Mouse (Mus musculus) hindlimb bud, embryonic 11.5 days (tissue): Measurements from ENCODE around the gene Kifc3.

Experiments used
- DNase-seq: peaks from one replicate; pipeline ENCODE4 v3.0.0-alpha.2; 2012; ENCODE audit warnings: low read depth, low spot score; ENCODE audit errors: extremely low spot score

Gene Kifc3

DNA sequence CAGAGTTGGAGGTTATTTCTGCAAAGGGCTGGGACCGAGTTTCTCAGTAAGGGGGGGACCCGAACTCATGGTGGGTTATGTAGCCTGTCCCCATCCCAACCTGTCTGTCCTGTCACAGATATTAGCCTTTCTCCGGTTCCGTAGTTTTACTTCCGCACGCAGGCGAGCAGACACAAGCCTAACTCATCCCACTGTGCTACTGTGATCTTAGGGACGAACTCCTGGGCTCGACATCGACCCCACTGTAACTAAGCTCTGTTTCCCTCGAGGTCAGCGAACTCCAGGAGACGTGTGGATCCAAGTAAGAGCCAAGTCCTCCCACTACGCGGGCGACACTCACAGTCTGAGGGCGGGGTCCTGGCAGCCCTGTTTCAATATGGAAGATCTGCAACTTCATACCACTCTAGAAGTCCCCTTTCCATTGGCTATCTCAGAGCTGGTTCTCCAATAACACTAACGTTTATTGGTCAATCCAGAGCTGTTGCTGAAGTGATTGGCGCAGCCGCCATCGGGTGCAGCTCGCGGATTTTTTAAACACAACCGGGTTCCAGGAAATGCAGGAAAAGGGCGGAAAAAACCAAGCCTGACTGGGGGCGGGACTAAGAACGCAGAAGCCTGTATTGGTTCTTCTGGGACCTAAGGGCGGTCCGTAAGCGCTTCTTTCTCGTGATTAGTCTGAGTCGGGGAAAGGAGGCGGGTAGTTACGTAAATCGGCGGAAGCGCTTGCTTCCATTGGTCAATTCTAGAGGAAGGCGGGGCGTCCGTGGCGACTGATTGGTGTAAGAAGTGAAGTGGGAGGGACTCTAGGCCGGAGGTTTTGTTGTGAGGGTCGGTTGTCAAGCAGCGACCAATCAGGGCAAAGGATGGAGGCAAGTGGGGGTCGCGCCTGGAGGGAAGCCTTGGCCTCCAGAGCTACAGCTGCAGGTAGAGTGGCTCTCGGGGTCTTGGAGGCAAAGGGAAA lies 122.0 kb downstream of the Kifc3 start, which contains the start of gene Katnb1:
TSS of gene Katnb1 (plus strand) at position 806 of the 961 bp plus-strand sequence.
- DNase-seq, result peak; percentile 100

DNA sequence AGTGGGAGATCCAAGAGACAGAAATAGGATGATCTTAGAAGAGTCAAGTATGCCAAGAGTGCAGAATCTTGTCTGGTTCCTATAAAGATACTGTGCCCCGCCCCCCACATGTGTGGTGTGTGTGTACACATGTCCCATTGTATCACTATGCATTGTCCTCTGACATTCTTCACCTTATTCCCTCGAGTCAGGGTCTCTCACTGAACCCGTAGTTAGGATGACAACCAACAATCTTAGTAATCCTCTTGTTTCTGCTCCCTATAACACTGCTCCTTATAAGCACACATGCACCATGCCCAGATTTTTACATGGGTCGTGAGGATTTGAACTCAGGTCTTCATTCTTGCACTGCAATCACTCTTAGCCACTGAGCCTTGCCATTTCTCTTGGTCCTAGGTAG lies 123.3 kb downstream of the Kifc3 start:
- no peak for DNase-seq

DNA sequence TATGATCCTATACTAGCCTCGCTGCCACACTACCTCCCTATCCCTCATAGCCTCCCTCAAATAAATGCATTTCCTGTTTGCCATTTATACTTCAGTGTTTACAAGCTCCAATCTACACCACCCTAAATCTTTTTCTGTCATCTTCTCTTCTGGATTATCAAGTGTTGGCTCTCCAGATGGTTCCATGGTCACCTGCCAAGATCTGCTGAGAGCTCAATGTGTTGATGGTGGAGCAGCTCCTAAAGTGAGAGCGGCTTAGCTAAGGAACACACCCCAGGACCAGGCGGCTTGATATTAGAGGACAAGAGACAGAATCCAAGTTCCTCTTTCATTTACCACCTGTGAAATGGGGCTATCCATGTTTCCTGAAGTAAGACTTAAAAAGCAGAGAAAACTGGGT lies 124.6 kb downstream of the Kifc3 start:
- DNase-seq, result no peak

DNA sequence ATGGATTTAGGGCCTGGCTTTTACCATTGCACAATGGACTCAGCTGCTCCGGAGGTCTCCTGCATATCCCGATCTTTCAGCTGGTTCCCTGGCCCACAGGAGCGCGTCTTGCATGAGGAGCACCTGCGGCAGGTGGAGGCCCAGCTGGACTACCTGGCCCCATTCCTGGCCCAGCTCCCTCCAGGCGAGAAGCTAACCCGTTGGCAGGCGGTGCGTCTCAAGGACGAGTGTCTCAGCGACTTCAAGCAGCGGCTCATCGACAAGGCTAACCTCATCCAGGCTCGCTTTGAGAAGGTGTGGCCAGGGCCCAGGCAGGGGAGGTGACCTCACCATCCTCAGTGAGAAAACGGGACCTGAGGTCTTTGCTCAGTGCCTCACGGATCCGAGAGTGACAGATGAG lies 126.5 kb downstream of the Kifc3 start:
- no peak for DNase-seq

DNA sequence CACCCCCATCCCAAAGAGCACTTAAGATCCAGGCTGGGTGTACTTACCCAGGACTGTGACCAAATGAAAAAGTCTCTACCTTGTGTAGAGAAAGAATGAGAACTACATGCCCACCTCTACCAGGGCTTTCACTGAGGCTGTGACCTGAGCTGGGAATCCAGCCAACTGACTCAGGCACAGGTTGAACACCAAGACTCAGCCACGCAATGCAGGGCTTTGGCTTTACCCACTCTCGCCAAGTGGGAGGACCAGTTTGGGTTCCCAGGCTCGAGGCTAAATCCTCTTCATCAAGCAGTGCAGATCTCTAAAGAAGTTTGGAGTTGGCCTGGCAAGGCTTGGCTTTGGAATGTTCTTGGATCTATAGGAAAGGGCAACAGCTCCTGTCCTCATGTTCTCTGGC lies 127.1 kb downstream of the Kifc3 start:
- DNase-seq, result no peak

DNA sequence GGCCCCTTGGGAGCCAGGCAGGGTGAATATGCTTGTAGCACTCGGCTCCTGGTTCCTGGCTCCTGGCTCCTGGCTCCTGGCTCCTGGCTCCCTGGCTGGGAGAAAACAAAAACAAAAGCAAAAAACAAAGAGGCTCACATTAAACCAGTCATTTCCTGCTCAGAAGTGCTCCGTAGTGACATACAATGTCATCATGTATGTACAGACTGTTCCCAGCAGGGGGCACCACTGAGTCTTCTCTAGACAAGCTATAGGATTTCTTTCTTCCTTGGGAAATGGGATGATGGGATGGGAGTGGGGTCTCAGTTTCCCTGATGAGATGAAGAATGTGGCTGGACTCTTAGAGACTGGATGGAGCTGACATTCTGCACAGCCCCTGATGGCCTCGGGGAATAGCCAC lies 135.0 kb downstream of the Kifc3 start:
- DNase-seq, result no peak

DNA sequence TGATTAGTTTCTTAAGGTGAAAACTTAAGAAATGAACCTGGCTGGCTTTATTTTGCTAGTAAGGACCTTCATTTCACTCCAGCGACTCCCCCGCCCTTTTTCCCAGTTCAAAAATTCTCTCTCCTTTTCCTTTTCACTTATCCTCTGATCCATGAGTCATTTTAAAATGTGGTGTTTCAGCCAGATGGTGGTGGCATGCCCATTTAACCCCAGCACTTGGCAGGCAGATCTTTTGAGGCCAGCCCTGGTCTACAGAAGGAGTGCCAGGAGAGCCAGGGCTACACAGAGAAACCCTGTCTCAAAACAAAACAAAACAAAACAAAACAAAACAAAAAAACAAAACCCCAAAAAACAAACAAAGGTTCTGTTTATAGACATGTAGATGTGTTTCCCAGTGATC lies 138.1 kb downstream of the Kifc3 start:
- DNase-seq, result no peak

DNA sequence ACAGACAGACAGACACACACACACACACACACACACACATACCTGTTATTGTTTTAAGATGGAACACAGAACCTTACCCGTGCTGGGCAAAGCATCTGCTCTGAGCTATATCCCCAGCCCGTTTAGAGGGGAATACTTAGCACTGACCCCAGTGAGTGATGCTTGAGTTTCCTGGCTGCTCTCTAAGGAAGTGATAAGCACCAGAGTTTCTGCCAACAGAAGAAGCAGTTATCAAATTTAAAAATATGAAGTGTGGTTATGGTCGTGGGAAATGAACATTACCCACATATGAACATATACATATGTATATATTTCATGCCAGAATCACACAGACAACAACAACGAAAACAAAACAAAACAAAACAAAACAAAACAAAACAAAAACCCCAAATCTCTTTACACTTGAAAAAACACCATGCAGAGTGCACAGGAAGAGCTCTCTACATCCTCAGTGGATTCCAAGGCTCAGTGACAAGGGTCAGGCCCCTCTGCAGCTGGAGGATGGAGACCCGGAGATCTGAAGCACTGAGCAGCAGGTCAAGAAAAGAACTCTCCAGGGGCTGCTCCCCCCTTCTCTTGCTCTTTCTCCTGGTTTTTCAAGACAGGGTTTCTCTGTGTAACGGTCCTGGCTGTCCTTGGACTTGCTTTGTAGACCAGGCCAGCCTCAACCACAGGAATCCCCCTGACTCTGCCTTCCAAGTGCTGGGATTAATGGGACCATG lies 142.6 kb downstream of the Kifc3 start:
- DNase-seq, result no peak

DNA sequence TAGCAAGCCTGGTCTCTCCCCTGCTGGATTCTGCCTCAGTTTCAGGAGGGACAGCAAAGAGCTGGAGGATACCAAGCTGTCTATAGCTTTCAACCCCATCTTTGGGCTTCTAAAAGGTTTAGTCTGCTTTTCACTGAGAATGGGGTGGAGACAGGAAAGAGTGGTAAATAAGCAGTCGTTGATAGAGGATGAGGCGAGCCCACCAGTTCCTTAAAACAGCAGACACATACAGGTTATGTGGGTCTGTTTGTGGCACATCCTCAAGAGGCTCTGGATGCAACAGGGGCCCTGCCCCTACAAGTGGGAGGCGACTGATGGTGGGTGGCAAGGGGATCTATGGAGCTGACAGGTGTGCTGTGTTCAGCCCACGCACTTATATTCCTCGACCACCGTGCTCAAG lies 144.0 kb downstream of the Kifc3 start:
- no peak for DNase-seq

DNA sequence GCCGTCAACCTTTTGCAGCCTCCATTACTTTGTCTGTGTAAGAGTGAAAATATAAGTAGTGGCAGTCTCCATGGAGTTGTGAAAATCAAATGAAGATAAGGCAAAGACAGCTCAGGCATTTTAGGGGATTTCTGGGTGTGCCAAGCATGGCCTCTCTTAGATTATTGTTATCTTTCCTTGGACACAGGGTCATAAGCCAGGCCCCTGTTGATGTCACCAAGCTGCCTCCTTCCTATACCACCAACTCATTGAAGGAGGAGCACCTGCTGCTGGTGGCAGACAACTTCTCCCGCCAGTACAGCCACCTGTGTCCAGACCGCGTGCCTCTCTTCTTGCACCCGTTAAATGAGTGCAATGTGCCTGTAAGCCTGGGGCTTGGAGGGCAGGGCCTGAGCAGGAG lies 146.2 kb downstream of the Kifc3 start:
- no peak for DNase-seq

DNA sequence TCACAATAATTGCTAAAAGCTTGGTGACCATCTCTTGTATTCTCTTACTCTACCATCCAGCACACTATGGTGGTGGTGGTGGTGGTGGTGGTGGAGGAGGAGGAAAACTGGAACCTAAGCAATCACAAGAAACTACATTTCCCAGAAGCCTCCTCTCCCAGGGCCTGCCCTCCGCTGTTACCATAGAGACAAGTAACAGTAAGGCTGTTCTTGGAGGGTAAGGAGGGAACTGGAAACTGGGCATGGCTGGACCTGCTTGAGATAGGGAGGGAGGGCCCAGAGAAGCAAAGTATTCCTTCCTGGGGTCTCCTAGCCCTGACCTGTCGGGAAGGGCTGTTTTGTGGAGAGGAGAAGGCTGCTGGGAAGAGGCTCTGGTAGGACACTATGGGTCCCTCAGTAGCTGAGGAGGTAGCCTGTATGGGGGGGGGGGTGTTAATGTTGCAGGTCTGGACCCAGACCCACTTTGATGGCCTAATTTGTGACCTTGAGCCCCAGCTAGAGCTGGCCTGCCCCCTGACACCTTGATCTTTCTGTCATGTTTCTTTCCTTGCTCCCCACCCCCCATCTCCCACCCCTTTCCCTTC lies 147.6 kb downstream of the Kifc3 start, which contains the start of gene Drc7:
TSS of gene Drc7 (plus strand) at position 177 of the 584 bp plus-strand sequence.
- DNase-seq, result no peak

DNA sequence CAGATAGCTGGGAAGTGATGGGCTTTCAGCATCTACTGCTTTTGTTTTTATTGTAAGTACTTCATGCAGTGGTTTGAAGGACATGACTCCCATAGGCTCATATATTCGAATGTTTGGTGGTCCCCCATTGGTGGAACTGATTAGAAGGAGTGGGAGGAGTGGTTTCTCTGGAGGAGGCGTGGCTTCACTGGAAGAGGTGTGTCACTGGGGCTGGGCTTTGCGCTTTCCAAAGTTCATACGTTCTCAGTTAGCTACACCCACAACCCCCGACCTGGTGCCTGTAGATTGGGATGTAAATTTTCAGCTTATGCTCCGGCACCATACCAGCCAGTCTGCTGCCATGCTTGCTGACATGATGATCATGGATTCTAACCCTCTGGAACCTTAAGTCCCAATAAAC lies 148.2 kb downstream of the Kifc3 start:
- no peak for DNase-seq
